Mouse (Mus musculus) brain, embryonic 14.5 days (tissue): ENCODE measurements around the gene Myh6. TPM values are rescaled to one million over a fixed set of nuclear protein-coding genes. Genes with fewer than 3 reads are reported as not detected.
A peak's percentile ranks its signal among the peaks of the same experiment; 100 is the strongest.
"Not testable (repeated sequence)": the region's sequence is repeated elsewhere in the genome, so short reads cannot be mapped to it uniquely, and the experiment has no call there.

Source experiments
- DNase-seq: peaks from one replicate; pipeline ENCODE4 v3.0.0-alpha.2; 2011; ENCODE audit warnings: low read depth
- CTCF ChIP-seq: fragments of 200-500 bp; IDR thresholded peaks from 2 replicates; pipeline ENCODE4 v1.5.1; 2012; ENCODE audit warnings: inconsistent platforms, mild to moderate bottlenecking, moderate library complexity, borderline replicate concordance; ENCODE audit not compliant: insufficient read depth, insufficient read length; ENCODE audit errors: extremely low read depth
- POLR2A ChIP-seq: fragments of 200-500 bp; IDR thresholded peaks from 2 replicates; pipeline ENCODE4 v1.6.1; 2012; ENCODE audit warnings: mild to moderate bottlenecking, inconsistent platforms, borderline replicate concordance; ENCODE audit not compliant: poor library complexity, insufficient read depth, insufficient read length, severe bottlenecking; ENCODE audit errors: extremely low read depth
- polyA plus RNA-seq: library from polyadenylated mRNA; depleted of rRNA; stranded (reverse); fragments of >200 nt; gene quantifications from 2 replicates; pipeline ENCODE4 v1.2.3, GENCODE M21; 2012

The Myh6 gene
- polyA plus RNA-seq, 1 experiment: 0.18 TPM

DNA sequence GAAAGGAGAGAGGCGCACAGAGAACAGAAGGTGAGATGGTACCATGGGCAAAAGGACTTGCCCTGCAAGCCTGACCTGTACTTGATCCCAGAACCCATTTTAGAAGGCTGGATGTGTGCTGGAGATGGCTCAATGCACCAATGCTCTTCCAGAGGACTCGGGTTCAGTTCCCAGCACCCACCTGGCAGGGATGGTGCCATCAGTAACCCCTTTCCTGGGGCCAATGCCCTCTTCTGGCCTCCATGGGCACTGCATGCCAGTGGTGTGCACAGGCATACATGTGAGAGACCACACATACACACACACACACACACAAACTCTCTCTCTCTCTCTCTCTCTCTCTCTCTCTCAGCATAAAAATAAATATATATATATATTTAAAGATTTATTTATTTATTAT lies 34.7 kb upstream of the Myh6 start:
- TF ChIP-seq CTCF (no peak), POLR2A (no peak)

DNA sequence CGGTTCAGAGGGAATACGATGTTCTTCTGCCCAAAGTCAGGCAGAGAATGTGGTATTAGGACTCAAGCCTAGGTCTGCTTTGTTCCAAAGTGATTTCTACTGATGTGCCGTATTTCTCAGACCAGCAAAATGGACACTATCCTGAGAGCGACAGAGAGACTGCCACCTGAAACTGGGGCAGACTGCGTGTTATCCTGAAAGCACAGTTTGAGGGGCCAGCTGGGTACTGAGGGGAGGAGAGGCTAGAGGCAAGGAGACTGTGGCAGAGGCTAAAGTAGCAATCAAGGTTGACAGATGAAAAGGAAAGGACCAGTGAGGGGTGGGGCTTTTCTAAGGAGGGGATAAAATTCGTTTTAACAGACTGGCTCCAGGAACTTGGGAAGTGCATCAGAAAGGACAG lies 34.1 kb upstream of the Myh6 start:
- TF ChIP-seq CTCF (no peak), POLR2A (no peak)
- no peak for DNase-seq

More for the DNA sequence above, 34.7 kb upstream of the Myh6 start:
- DNase-seq: no peak

DNA sequence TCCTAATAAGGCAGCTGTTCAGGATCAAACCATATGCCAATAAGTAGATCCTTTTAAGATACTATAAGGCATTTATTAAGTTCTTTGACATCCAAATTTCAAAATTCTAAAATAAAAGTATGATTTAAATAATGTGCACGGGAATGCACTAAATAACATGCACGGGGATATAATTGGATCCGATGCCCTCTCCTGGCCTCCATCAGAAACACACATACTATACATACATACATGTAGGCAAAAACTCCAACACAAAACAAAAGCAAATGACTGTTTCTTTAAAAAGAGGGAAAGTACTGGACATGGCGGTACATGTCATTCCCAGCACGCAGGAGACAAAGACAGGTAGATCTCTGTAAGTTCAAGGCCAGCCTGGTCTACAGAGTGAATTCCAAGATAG lies 33.1 kb upstream of the Myh6 start:
- not testable (repeated sequence) for DNase-seq

DNA sequence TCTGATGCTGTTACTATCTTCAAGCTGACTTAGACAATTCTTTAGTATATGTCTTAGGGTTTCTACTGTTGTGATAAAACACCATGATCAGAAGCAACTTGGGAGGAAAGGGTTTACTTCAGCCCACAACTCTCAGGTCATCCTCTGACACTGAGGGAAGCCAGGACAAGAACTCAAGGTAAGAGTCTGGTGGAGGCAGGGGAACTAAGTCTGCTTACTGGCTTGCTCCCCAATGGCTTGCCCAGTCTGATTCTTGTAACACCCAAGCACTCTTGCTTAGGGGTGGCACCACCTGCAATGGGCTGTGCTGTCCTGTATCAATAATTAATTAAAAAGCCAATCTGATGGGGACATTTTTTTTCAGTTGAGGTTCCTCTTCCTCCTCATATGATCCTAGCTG lies 32.0 kb upstream of the Myh6 start:
- TF ChIP-seq POLR2A (no peak), CTCF (no peak)
- DNase-seq: no peak

- no peak for TF ChIP-seq CTCF
- TF ChIP-seq POLR2A: no peak
- DNase-seq: no peak
These were observed 30.6 kb upstream of the Myh6 start for GRCm38 (mm10) chr14:54997297-54997696.

- DNase-seq: no peak
- TF ChIP-seq POLR2A (no peak), CTCF (no peak)
These were observed 30.1 kb upstream of the Myh6 start for GRCm38 (mm10) chr14:54996793-54997192.

DNA sequence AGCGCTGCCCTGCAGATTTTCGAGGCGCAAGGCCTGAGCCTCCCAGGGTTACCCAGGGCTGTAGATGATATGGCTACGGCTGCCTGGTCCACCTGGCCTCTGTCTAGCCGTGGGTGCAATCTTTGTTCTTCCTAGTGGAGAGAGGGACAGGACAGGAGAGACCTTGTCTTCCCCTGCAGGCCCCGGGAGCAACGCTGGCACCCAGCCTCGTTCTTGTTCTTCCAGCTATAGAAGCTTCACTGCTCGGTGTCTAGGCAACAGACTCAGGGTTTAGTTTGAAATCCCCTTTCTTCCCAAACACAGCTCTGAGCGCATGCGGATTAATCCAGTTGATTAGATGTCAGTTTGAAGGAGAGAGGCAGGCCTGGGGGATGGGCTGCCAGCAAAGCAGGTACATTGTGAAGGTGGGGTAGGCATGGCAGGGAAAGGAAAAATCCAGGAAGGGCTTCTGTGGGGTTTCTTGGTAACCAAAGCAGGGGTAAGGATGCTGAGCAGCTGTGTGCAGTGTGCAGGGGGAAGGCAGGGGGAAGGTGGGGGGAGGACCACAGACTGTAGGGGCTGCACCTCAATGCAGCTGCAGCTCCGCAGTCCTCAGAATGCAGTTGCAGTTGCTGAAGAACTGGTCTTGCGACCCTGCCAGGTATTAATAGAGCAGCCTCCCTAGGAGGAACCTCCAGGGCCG lies 28.9 kb upstream of the Myh6 start:
- peak; percentile 96 for DNase-seq
- TF ChIP-seq POLR2A (no peak), CTCF (no peak)

- TF ChIP-seq CTCF: no peak
- TF ChIP-seq POLR2A: no peak
These were observed 28.1 kb upstream of the Myh6 start for GRCm38 (mm10) chr14:54994869-54995186.

DNA sequence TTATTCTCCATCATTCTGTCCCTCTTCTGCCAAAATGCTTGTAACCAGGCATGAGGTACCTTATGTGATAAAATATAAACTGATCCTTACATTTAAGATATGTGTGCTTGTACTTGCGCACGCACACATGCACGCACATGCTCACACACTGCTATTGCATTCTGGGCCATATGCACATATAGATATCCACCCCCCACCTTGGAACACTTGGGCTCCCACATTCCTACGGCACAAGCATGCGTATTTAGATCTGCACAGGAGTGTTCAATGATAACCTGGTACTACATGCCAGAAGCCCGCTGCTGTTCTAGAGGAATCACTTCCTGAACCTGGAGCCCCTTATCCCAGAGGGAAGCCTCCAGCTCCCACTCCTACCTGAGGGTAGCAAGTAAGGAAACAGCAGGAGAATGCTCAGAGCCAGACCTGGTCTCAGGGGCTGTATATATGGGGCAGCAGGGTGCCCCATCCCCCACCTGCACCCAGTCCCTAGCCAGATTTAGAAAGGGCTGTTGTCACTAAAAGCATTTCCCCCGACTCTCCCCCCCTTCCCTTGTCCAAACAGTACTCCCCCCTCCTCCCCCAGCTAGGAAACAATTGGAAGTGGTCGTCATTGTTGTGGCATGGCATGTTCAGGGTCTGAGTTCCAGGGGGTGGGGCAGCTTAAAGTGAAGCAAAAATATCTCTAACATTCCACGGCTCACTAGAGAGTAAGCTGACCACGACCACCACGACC lies 27.6 kb upstream of the Myh6 start, which contains the start of gene Myh7:
Myh7 (minus strand) TSS at position 491 of the 733 bp plus-strand sequence.
- TF ChIP-seq POLR2A (no peak), CTCF (no peak)
- no peak for DNase-seq

More at GRCm38 (mm10) chr14:54994869-54995186, 28.1 kb upstream of the Myh6 start:
- no peak for DNase-seq

- TF ChIP-seq POLR2A (no peak), CTCF (no peak)
- DNase-seq: no peak
These were observed 26.9 kb upstream of the Myh6 start for GRCm38 (mm10) chr14:54993636-54994035.

- TF ChIP-seq POLR2A (no peak), CTCF (no peak)
- DNase-seq: no peak
These were observed 25.5 kb upstream of the Myh6 start for GRCm38 (mm10) chr14:54992196-54992595.

- TF ChIP-seq POLR2A: no peak
- TF ChIP-seq CTCF: no peak
- peak; percentile 50 for DNase-seq
These were observed 23.2 kb upstream of the Myh6 start for GRCm38 (mm10) chr14:54989886-54990441.

DNA sequence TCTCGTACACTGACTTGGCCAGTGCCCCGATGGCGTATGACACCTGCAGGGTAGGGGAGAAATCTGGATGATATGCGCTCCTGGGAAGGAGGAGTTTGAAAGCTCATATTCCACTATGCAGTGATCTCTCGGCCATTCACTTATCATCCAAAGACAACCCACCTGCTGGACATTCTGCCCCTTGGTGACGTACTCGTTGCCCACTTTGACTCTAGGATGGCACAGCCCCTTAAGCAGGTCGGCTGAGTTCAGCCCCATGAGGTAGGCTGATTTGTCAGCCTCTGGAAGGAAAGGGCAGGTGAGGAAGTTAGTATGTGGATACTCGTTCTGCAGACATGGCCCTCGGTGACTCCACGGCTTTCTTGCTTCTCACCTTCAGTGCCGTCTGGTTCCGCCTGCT lies 22.2 kb upstream of the Myh6 start:
- DNase-seq: no peak
- TF ChIP-seq CTCF (no peak), POLR2A (no peak)

GRCm38 (mm10) chr14:54988350-54988874 lies 21.7 kb upstream of the Myh6 start:
- not testable (repeated sequence) for DNase-seq
